Mouse (Mus musculus): ENCODE results near the gene Brd2. TPM values are rescaled to one million over a fixed set of nuclear protein-coding genes. Genes with fewer than 3 reads are reported as not detected.
"Not testable (repeated sequence)": the region's sequence is repeated elsewhere in the genome, so short reads cannot be mapped to it uniquely, and the experiment has no call there.

Gene Brd2
- polyA plus RNA-seq (2012; rRNA removed): 167 and 194 TPM in 2 replicates

DNA sequence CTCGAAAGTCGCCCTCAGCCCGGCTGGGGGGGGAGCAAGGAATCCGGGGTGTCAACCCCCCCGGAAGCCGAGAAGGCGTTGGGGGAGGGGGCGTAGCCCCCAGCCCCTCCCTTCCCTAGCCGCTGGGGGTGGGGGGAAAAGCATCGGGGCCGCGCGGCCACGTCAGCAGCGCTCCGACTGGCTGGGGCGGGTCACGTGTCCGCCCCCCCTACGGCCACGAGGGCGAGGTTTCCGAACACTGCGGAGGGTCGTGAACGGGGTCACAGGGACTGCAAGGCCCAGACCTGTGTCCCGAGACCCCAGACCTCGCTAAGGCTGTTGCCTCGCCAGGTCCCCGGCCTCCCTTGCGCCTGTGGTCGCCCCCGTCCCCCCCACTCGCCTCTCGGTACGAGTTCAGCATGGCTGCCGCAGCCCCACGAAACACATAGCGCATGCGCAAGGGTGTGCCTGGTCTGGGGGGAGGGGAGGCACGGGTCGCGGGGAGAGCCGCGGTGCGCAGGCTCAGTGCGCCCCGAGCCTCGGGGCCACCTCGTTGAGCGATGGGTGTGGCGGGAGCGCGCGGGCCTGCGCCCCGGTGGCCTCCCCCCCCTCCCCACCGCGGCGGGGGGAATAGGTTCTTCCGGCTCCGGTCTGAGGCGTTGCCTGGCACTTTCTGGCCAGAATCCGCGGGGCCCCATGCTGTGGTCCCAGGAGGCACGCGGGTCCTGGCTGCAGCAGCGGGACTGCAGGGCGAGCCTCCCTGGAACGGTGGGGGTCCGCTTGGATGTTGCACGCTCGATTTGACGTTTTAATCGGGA is at the start of gene Brd2:
TSS of gene Brd2 (minus strand) at position 447 of the 797 bp plus-strand sequence.
- DNase-seq (ENCODE audit: extremely low spot score in 1 of 2, low spot score in 1 of 2): peak; percentile 90 to 96

GRCm38 (mm10) chr17:34170877-34171498 is 48.6 kb upstream of the Brd2 start:
- DNase-seq (ENCODE audit: extremely low spot score in 1 of 2, low spot score in 1 of 2): peak; percentile 30 to 93

GRCm38 (mm10) chr17:34170487-34170876 is 48.0 kb upstream of the Brd2 start:
- DNase-seq (ENCODE audit: extremely low spot score in 1 of 2, low spot score in 1 of 2): no peak

DNA sequence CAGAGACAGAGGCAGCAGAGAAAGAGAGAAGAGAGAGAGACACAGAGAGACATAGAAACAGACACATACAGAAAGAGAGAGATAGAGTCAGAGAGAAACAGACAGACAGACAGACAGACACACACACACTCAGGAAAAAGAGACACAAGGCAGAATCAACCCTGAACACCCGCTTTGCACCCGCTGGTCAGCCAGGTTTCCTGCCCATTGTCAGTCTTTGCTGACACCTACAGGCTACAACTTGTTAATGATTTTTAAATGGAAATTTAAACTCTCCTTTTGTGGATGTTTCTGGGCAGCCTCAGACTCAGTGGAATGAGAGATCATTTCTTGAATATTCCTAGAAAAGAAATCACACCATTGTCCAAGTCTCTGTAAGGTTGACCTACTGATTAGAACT is 46.8 kb upstream of the Brd2 start:
- DNase-seq (ENCODE audit: extremely low spot score in 1 of 2, low spot score in 1 of 2): peak in 1 of 2 experiments; percentile 62

DNA sequence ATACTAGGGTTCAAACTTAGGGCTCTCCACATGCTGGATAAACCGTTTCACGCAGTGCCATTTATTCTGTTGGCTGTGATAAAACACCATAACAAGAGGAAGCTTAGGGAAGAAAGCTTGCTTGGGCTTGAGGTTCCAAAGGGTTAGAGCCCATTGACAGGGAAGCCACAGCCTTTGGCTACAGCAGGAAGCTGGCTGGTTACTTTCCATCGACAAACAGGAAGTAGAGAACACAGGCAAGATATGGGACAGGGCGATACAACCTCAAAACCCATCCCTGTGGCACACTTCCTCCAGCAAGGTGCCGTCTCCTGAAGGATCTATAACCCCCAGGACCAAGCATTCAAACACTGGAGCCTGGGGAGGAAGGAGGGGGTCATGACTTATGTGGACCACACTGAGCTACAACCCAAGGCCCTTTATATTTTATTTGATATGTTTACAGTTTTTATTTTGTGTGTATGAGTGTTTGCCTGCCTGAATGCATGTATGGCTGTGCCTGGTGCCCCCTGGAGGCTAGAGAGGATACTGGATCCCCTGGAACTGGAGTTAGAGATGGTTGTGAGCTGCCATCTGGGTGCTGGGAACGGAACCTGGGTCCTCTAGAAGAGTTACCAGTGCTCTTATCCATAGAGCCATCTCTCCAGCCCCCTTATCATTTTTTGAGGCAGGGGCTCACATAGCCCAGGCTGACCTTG is 42.7 kb upstream of the Brd2 start:
- DNase-seq (ENCODE audit: extremely low spot score in 1 of 2, low spot score in 1 of 2): no peak

DNA sequence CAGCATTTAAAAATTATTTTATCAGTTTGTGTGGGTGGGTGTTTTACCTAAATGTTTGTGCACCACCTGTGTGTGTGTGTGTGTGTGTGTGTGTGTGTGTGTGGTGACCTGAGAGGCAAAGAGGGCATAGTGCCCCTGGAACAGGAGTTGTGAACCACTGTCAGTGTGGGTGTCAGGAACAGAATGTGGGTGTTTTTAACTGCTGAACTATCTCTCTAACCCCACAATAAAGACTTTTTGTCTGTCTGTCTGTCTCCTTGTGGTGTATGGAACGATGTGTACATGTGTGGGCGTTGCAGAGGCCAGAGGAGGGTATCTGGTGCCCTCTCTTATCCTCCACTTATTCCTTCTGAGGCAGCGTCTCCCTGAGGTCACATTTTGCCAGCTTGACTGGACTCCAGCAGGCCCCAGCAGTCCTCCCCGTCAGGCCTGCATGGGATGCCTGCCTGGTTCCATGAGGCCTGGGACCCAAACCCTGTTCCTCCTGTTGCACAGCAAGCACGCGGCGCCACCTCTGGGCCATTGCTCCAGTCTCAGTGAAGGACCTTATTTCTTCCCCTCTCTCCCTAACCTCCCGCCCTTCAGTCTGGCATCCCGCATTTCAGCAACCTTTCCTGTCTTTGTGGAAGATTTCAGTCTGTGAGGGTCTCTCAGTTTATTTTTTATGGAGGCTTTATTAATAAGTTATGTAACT is 41.9 kb upstream of the Brd2 start:
- DNase-seq (ENCODE audit: extremely low spot score in 1 of 2, low spot score in 1 of 2): no peak

- no peak for DNase-seq (ENCODE audit: extremely low spot score in 1 of 2, low spot score in 1 of 2)
These were observed 33.1 kb upstream of the Brd2 start for GRCm38 (mm10) chr17:34155534-34155933.

GRCm38 (mm10) chr17:34152923-34153322 is 30.5 kb upstream of the Brd2 start, which contains the start of gene H2-DMb1:
H2-DMb1 (plus strand) TSS chr17:34153072.
- peak in 1 of 2 experiments; percentile 81 for DNase-seq (ENCODE audit: extremely low spot score in 1 of 2, low spot score in 1 of 2)

GRCm38 (mm10) chr17:34144960-34145371 is 22.5 kb upstream of the Brd2 start:
- DNase-seq (ENCODE audit: extremely low spot score in 1 of 2, low spot score in 1 of 2): no peak

- DNase-seq (ENCODE audit: extremely low spot score in 1 of 2, low spot score in 1 of 2): not testable (repeated sequence)
These were observed 21.8 kb upstream of the Brd2 start for GRCm38 (mm10) chr17:34144221-34144620.

DNA sequence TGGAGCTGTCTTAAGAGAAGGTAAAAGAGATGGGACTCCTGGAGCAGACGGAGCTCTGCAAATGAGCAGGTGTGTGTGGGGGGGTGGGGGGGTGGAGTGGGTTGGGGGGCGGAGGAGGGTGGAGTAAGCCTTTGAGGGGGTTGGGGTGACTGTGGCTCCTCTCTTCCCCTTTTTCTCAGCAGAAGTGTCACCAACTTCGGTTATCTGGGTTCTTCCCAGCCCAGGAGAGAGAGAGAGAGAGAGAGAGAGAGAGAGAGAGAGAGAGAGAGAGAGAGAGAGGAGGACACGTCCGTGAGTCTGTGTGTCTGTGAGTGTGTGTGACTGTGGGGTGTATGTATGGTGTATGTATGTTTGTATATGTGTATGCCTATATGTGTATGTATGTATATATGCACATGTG is 21.0 kb upstream of the Brd2 start:
- DNase-seq (ENCODE audit: extremely low spot score in 1 of 2, low spot score in 1 of 2): no peak

- no peak for DNase-seq (ENCODE audit: extremely low spot score in 1 of 2, low spot score in 1 of 2)
These were observed 20.6 kb upstream of the Brd2 start, which contains the start of gene H2-DMb2 for GRCm38 (mm10) chr17:34143033-34143432. H2-DMb2 (plus strand) TSS chr17:34143307.

GRCm38 (mm10) chr17:34142456-34143010 is 20.1 kb upstream of the Brd2 start:
- no peak for DNase-seq (ENCODE audit: extremely low spot score in 1 of 2, low spot score in 1 of 2)

- peak in 1 of 2 experiments; percentile 57 for DNase-seq (ENCODE audit: extremely low spot score in 1 of 2, low spot score in 1 of 2)
These were observed 19.0 kb upstream of the Brd2 start for GRCm38 (mm10) chr17:34141448-34141847.

- no peak for DNase-seq (ENCODE audit: extremely low spot score in 1 of 2, low spot score in 1 of 2)
These were observed 17.8 kb upstream of the Brd2 start for GRCm38 (mm10) chr17:34140240-34140639.

DNA sequence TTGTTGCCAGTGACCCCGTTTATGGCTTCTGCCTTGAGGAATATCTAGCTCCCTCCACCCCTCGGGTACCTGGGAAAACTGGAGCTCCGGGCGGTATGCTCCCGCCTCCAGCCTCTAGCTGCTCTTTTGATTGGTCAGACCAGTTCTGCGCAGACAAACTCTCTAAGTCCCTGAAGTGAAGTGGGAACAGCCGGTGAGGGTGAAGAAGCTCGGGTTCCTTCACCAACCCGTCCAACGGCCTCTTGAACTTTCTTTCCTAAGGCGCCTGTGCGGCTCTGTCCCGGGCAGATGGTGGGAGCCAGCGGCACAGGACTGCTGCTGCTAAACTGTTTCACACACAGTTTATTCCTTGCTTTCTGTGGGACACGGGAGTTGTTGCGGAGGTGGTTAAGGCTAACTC is 17.0 kb upstream of the Brd2 start:
- DNase-seq (ENCODE audit: extremely low spot score in 1 of 2, low spot score in 1 of 2): no peak

GRCm38 (mm10) chr17:34138655-34139054 is 16.2 kb upstream of the Brd2 start:
- DNase-seq (ENCODE audit: extremely low spot score in 1 of 2, low spot score in 1 of 2): no peak

DNA sequence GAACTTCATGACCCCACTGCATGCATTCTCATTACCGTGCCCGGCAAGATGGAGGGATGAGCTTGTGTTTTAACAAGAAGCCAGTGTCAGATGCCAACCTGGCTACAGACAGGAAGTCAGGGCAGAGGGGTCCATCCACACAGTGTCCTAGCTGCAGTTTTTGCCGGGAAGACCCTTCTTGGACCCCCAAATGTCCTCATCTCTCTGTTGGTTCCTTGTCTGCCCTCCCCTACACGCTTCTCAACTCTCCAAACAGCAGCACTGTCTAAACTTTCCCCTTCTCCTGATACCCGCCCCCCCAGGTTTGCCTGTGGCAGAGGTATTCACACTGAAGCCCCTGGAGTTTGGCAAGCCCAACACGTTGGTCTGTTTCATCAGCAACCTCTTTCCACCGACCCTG is 15.2 kb upstream of the Brd2 start:
- DNase-seq (ENCODE audit: extremely low spot score in 1 of 2, low spot score in 1 of 2): no peak

GRCm38 (mm10) chr17:34135297-34136224 is 13.1 kb upstream of the Brd2 start:
- DNase-seq (ENCODE audit: extremely low spot score in 1 of 2, low spot score in 1 of 2): peak; percentile 98 to 100
